Mouse (Mus musculus) thymus, adult 2 months (tissue): ENCODE results near the gene Tbc1d12.

Experiments
- CTCF ChIP-seq: fragments of 200-500 bp; IDR thresholded peaks from 2 replicates; pipeline ENCODE4 v1.5.1; 2012; ENCODE audit warnings: mild to moderate bottlenecking, control low read depth, low read length, moderate library complexity, borderline replicate concordance; ENCODE audit not compliant: control insufficient read depth, poor library complexity, insufficient read depth; ENCODE audit errors: extremely low read depth
- POLR2A ChIP-seq: fragments of 200-500 bp; IDR thresholded peaks from 2 replicates; pipeline ENCODE4 v1.6.1; 2012; ENCODE audit warnings: mild to moderate bottlenecking, low read length, control low read depth, moderate library complexity; ENCODE audit not compliant: control insufficient read depth, poor library complexity, insufficient read depth; ENCODE audit errors: extremely low read depth

DNA sequence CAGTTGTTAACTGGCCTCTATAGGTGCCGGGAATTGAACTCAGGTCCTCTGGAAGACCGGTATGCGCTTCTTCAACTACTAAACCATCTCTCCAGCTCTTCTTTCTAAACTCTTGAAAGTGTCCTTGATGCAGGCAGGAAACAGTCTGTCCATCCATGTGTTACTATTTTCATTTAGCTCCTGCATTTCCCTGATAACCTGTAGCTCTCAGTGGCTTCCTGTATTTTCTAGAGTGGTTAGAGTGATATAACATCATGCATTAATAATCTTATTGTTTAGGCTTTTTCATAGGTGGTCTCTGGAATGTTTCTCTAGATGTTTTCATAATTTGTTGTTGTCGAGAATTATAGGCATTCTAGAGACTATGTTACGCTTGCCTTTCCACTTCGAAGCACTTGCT is 26.1 kb downstream of the Tbc1d12 start:
- no peak for TF ChIP-seq CTCF
- no peak for TF ChIP-seq POLR2A
